Mouse (Mus musculus) cerebellum, postnatal 25 days (tissue): ENCODE data around the gene Acacb.

ENCODE experiments used
- DNase-seq, 2 experiments: peaks; one replicate each; pipeline ENCODE4 v3.0.0; 2021; ENCODE audit warnings: mixed read lengths in 2 of 2

Acacb gene

DNA sequence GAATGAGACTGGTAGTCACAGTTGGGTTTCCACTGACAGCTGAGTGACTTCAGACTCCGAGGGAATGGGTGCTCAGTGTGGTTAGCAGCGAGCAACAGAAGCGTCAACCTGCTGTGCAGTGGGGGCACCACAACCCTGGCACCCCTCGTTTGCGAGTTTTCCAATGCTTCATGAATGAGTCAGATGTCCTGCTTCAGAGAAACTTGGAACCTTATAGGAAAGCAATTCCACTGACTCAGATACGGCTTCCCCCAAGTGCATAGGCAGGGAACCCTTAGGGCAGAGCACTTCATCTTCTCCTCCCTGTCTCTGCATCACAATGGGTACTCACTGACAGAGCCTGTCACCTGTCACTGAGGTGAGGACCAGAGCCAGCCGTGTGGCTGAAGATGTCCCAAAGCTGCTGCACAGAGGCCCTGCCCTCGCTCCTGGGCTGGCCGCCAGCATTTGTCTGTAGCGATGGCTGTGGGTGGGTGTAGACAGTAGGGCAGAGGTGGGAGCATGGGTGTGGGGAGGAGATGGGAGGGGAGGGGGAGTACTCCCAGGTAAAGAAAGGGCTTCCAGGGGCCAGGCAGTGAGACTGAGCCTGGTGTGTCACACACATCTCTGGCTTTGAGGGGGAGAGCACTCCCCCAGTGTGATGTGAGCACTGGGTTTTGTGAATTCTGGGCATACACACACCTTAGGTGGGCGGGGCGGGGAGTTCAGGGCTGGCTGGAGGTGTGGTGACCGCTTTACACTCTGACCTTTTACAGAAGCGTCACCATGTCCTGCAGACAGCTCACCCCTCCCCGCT is 8.7 kb upstream of the Acacb start:
- DNase-seq, result no peak

DNA sequence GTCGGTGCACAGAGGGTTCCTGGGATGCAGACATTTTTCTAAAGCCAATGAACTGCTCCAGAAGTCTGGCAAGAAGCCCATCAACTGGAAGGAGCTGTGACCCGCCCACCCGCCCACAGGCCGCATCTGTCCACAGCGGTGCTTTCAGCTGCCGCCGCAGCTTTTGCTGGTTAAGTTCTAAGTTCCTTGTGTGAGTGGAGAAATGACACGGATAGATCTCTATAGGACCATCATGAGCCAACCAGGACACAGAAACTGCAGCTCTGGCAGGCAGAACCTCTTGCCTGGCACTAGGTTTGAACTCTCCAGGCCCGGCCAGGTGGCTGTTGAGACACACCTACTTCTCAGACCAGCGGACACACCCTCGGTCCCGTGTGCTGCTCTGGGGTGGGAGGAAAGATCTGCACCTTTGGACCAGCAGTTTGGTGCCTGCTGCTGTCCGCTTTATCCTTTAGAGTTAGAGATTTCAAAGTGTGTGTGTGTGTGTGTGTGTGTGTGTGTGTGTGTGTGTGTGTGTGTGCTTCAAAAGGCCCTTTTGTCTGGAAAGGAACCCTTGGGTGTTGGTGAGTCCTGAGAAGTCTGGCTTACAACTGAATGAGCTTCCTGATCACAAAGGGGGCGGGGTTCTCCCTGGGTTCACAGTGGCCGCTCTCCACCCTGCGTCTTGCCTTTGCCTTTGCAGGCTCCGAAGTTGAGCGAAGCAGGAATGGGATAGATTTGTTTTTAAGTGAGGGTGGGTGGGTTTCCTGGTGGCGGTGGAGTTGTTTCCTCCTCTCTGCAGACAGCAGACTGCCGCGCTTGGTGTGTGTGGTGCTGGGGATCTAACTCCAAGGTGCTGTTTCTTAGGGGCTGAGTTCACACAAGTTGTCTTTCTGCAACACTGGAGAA is 7.8 kb upstream of the Acacb start:
- DNase-seq, result no peak

DNA sequence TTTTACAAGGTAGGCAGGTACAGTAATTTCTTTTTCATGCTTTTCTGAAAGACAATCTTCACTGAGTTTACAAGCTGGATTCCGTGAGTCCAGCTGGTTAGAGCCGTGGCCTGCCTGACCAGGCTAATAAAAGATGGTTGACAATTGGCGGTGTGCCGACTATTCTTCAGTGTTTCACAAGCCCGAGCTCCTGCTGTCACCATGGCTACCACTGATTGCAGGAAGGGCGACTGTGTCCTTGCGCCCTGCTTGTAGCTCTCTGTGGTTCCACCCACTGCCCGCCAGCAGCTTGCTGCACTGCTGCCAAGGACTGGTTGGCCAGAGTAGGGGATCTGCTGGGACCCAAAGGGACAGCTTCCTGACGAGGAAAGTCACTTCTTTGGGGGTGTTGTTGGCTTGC is 7.2 kb upstream of the Acacb start:
- peak; percentile 42 to 73 for DNase-seq

DNA sequence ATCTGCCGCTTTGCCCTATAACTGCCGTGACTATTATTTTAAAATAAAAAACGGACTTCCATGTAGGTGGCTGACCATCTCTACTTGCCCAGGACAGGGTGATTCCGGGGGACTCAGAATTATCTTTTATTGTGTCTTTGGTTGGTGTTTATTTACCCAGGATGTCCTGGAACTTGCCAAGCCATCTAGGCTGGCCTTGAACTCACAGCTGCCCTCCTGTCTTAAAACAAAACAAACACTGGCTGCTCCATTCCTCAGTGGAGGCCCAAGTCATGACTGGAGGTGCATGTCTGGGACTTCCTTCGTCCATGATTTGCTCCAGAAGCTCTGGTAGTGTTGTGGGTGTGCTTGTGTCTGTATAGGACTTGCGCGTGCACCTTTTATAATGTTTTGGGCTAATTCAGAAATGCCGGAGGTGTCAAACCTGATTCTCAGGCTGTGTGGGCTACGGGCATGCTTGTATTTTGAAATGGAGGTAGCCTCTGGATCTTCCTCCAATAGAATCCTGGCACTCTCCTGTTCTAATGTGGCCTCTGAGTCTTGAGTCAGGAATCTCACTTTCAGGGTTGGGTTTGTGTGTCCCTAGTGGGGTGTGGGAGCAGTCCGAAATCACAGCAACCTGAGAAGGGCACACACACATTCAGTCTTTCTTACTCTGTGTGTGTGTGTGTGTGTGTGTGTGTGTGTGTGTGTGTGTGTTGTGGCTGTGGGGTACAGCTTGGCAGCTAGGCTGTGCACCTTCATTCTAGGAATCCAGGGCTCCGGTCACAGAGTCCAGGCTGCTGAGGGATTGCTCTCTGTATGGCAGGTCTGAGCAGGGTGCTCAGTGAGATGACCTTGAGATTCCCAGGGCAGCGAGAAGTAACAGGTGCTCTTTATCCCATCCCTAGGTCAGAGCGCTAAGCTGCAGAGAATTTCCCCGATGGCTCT is 973 bp downstream of the Acacb start:
- DNase-seq, result no peak

DNA sequence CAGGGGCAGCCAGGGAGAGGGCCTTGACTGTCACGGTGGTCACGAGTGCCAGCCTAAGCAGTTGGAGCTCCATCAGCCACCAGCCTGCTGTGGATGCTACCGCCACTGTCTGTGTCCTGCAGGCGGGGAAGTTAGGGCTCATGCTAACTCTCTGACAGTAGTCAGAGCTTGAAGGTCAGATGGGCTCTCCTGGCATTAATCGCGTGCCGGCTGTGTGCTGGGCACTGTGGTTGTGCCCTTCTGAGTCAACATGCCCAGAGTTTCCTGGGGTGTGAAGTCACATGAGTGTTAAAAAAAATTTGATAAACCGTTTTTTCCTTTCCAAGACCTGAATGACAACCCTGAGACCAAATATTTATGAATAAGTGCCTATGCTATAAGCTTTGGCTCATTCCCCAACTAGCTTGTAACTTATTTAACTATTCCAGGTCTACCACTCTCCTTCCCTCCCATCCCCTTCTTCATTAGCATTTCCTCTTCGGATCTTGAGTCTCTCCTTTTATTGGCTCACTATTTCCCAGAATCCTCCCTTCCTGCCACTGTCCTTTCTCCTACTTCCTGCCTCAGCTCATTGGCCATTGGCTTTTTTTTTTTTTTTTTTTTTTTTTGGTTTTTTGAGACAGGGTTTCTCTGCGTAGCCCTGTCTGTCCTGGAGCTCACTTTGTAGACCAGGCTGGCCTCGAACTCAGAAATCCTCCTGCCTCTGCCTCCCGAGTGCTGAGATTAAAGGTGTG is 6.2 kb downstream of the Acacb start:
- no peak for DNase-seq

DNA sequence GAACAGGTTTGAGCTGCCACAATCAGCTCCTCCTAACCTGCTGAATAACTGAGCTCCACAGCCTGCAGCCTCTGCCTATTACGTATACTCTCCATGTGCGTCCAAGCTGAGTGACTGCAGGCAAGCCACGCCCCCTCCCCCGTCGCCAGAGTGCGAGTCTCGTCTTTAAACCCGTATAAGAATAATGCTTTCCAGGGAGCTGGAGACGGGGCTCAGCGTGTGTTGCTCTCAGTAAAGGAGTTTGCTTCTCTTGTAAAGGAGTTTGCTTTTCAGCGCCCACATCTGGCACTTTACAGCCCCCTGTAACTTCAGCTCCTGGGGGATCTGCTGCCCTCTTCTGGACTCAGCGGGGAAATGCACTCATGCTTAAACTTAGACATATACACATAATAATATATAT is 7.2 kb downstream of the Acacb start:
- DNase-seq, result no peak

DNA sequence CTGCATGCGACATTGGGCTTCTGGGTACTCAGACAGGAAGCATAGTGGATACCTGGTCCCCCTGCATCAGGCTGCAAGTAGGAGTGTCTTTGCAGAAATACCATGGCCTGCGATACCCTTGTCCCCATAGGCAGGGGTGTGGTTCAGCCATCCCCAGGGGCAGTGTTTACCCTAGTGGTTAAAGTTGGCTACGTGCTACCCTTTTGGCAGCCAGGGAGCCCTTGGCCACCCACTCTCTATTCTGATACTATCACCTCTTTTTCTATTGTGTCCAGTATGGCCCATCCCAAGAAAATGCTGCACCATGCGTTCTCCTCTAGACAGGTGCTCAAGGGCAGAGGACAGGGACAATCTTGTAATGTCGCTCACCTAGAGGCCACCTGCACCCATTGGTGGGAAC is 8.4 kb downstream of the Acacb start:
- DNase-seq, result no peak

DNA sequence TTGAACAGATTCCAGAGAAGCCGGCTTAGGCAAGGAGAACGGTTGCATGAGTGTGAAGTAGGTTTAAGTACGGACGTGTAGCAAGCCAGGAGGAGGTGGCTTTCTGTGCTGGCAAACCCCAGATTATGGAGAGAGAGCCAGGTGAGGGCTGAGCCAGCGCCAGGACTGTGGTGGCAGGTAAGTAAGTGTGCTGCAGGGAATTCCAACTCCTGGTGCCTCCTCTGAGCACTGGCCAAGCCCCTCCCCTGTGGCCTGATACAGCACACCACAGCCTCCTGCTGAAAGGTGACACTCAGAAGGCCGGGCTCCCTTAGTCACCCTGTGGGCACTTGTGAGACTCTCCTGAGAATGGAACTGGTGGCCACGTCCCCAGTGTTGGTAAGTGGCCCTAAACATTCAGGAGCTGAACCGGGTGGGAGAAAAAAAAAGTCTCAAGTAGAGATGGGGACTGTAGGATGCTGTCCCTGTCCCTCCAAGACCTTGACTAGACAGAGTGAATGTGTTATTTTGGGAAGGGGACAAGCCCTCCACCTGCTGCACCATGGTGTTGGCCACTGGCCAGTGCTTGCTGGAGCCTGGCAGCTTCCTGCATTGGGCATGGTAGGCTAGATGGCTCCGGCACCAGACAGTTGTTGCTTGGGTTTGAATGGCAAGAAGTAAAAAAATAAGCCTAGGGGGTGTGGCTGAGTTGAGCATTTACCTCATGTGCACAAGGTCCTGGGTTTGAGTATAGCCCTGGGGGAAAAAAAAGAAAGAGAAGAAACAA is 9.0 kb downstream of the Acacb start:
- DNase-seq, result no peak

DNA sequence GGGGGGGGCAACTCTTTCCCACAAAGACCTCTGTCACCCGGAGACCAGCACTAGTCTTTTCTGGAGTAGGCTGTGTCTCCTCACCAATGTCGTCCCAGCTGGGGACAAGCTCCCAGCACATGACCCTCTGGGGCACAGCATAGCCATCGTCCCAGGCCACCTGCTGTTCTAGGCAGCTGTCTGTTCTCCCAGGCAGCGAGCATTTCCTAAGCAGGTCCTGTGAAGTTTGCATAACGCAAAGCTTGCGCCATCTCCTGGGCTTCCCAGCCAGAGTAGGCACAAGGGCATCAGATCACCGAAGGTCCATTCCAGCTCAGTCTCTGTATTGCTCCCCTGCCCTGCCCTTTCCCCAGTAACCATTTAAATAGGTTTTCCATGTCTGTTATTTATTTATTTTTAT is 10.9 kb downstream of the Acacb start:
- DNase-seq, result no peak

DNA sequence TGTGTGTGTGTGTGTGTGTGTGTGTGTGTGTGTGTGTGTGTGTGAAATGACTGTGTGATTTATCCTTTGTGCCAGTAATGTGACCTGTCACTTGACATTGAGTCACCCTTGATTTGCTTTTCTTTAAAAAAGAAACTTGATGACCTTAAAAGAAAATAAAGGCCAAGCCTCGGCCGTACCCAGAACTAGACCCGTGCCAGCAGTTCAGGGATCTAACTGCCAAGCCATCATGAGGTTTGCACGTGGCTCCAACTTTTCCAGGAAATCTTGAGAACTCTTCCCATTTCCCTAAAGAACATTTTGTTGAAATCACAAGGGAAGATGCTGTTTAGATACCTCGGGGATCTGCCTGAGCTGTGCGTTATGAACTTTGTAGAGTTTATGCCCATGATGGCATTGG is 15.1 kb downstream of the Acacb start:
- no peak for DNase-seq

DNA sequence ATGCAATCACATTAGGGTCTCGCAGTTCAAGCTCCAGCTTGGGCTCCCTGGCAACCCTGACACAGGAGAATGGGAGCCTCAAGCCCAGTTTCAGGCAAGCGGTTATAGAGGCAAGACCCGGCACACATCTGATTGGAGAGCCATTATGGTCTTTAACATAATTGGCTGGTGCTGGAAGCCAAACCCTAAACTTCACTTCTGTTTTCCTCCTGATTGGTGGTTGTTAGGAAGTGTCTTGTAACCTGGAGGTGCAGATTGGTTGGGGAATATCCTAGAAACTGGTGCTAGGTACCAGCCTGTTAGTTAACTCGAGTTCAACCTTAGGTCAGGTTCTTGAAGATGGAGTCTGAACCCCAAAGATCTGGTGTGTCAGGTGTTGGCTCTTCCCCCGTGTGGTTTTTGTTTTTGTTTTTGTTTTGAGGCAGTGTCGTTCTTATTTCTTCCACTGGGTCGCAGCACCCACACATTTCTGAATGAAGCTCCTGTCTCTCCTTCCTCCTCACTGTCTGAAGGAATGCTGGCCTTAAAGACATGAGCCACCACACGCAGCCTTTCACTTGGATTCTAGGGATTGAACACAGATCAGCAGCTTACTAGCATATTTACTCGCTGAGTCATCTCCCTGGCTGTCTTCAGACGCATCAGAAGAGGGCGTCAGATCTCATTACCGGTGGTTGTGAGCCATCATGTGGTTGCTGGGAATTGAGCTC is 15.9 kb downstream of the Acacb start:
- no peak for DNase-seq

DNA sequence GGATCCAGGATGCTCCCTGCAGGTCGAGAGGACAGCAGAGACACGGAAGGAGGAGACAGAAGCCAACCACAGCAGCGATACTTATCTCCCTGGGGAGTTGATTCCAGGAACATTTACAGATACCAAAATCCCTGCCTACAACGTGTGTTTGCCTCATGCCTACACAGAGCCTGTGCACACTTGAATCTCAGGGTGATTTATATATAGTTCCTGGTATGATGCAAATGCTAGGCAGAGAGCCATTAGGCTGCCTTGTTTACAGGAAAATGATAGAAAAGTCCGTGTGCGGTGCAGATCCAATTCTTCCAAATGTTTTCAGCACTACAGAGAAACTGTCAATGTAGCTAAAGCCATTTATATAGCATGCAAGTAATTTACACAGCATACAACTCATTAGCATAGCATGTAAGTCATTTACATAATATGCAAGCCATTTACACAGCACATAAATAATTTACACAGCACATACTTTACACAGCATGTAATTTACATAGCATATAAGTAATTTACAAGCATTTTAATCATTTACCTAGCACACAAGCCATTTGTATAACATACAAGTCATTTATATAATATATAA is 16.9 kb downstream of the Acacb start:
- DNase-seq, result no peak

DNA sequence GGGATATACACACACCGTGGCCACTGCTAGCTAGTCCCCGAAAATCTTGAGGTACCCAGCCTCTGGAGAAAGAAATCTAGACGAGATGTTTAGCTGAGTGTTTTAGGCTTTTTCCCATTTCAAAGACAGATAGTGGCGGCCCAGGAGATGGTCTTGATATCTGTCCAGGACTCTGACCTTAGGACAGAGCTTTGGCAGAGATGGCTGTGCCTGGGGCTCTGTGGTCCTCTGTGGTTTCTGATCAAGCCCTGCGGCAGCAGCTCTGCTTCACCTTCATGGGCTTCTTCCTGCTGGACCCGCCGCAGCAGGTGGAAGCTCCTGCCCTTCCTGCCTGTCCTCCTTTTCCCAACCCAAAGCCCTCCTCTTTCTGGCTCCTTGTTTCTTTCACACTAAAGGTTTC is 24.0 kb downstream of the Acacb start:
- DNase-seq, result no peak

DNA sequence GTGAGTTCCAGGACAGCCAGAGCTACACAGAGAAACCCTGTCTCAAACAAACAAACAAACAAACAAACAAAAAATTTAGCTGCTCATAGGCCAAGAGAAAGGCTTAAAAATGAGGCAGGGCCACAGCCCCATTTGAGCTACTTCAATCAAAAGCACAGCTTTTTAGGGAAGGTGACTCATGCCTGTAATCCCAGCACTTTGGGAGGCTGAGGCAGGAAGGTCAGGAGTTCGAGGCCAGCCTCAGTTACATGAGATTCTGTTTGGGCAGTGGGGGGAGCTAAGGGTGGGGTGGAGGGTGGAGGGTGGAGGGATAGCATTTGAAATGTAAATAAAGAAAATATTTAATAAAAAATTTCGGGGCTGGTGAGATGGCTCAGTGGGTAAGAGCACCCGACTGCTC is 26.6 kb downstream of the Acacb start:
- no peak for DNase-seq

DNA sequence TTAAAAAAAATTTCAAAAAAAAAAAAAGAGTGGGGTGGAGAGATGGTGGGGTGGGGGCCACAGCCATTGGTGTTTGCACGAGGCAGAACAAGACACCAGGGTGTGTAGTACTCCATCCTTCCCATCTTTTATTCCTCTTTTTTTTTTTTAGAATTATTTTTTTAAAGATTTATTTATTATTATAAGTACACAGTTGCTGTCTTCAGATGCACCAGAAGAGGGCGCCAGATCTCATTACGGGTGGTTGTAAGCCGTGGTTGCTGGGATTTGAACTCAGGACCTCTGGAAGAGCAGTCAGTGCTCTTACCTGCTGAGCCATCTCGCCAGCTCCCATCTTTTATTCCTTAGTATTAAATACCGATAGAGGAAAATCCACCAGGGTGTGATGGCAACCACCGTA is 27.1 kb downstream of the Acacb start:
- DNase-seq, result no peak

DNA sequence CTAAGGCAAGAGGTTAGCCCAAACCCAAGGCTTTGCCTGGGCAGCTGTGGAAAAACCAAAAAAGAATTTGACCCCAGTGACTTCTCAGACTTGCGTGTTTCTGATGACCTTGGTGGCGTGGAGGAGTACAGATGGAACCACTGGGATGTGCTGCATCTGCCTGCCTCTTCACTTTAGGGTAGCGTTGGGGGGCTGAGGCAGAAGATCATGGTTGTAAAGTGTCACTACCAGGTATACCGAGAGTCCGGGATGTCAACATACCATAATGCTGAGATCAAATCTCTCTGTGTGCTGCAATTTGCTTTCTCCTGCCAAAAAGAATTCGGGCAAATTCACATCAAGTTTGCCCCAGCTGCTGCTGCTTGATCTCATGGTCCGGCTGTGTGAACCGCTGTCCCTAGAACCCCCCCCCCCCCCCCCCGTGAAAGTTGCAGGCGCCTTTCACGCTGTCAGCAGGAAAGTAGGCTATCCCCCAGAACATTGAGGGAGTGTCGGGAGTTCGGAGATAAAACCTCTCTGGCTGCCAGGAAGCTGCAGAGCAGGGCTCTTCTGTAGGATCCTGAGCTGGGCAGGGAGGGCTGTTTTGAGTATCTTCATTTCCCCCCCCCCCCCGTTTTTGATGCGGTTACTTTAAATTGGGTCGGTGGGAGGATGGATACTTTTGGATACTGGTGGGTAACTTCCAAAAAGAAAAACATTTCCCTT is 27.7 kb downstream of the Acacb start:
- no peak for DNase-seq

DNA sequence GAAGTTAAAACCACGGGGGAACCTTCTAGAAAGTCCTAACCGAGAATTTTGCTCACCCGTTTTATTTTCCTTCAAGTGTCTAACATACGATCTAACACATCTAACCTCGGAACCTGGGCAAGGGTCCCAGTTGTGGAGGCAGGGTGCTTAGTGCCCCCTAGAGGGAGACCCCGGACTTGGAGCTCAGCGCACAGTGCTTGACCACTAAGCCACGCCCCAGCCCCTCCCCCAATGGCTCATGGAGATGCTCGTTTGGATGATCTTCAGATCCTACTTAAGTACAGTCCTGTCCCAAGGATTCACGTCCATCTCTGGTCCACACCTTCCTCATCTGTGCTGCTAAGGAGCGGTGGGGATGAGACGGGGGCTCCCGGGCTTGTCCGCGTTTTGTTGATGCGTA is 28.3 kb downstream of the Acacb start:
- peak in 1 of 2 experiments; percentile 41 for DNase-seq

DNA sequence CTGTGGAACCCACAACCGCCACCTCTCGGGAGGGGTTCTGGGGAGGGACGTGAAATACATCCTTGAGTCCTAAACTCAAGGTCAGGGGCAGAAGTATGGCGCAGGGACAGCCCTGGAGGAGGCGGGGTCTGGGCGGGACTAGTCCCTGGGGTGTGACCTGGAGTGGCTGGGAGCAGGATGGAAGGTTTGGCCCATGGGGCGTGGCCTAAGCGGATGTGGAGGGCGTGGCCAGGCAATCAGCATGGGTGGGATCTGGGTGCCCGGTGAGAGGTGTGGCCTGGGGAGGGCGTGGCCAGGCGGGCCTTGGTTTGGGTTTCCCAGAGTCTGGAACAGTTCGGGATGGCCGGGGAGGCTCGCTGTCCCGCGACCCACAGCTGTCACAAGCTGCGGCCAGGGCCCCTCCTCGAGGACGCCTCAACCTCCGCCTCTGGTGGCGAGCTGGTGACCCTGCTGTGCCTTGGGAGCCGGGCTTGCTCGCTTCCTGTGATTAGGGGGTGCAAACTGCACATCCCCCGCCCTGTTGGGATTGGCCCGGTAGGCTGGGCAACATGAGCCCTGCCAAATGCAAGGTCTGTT is 29.3 kb downstream of the Acacb start:
- peak; percentile 53 to 74 for DNase-seq
